Mouse (Mus musculus): ENCODE measurements at regions not wholly inside any gene's neighbourhood (a gene's known extent, or its start where the extent isn't known, plus 50 kb on each side); places are given as distances from the start of the nearest gene placed in this dataset.

DNA sequence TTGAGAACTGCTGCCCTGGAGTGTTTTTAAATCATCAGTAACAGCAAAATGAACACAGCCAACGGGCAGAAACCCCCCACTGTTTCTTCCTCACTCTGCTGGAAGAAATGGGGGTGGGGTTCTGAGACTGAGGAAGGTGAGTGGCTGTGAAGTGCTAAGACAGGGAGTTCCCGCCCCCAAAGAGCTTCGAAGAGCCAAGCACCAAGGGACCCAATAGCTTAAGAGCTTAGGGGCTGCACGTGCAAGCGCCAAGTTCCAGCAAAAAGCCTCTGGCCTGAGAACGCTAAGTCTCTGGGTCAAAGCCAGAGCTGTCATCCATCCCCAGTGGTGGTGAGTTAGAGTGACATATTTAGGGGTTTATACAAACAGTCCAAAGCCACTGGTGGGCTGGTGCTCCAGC, 55.1 kb upstream of the Pcbd1 start:
- Histone ChIP-seq H3K4me1 (no peaks in the 10 kb centered on the region), H3K9me3 (replicated peaks) (no peaks in the 10 kb centered on the region), H3K4me3 (no peak overlapping the region), H3K27me3 (no peaks in the 10 kb centered on the region), H3K9ac (no peak overlapping the region), H3K4me2 (no peak overlapping the region), H3K27ac (no peak overlapping the region), H3K36me3 (ENCODE audit: poor library complexity, severe bottlenecking) (no peaks in the 10 kb centered on the region)
- ATAC-seq = no peak
- WGBS = 51% methylated on average over 6 of the region's 6 CpGs

- no peaks in the 10 kb centered on the region for H3K36me3 ChIP-seq (ENCODE audit: poor library complexity, severe bottlenecking)
- no peak for ATAC-seq
- H3K4me3 ChIP-seq = no peak overlapping the region
- H3K27me3 ChIP-seq = no peaks in the 10 kb centered on the region
- H3K9me3 ChIP-seq (replicated peaks) = no peaks in the 10 kb centered on the region
- WGBS = 71% methylated on average over 5 of the region's 5 CpGs
- H3K27ac ChIP-seq = no peak overlapping the region
- no peak overlapping the region for H3K9ac ChIP-seq
- peaks cover 10% of the 10 kb centered on the region; the same call in 1 of the 2 replicates for H3K4me1 ChIP-seq
- no peak overlapping the region for H3K4me2 ChIP-seq
These were observed 60.5 kb upstream of the Pcbd1 start for GRCm38 (mm10) chr10:61028598-61028997.

- ATAC-seq = peak; percentile 36; the same call in 1 of the 2 replicates
- H3K9me3 ChIP-seq (replicated peaks) = no peaks in the 10 kb centered on the region
- H3K4me3 ChIP-seq = no peak overlapping the region
- 71% methylated on average over 6 of the region's 6 CpGs for WGBS
- no peak overlapping the region for H3K9ac ChIP-seq
- no peak overlapping the region for H3K27ac ChIP-seq
- H3K4me2 ChIP-seq = no peak overlapping the region
- H3K36me3 ChIP-seq (ENCODE audit: poor library complexity, severe bottlenecking) = no peaks in the 10 kb centered on the region
- H3K4me1 ChIP-seq = peaks cover 10% of the 10 kb centered on the region; the same call in 1 of the 2 replicates
- H3K27me3 ChIP-seq = no peaks in the 10 kb centered on the region
These were observed 61.9 kb upstream of the Pcbd1 start for GRCm38 (mm10) chr10:61027215-61027614.

DNA sequence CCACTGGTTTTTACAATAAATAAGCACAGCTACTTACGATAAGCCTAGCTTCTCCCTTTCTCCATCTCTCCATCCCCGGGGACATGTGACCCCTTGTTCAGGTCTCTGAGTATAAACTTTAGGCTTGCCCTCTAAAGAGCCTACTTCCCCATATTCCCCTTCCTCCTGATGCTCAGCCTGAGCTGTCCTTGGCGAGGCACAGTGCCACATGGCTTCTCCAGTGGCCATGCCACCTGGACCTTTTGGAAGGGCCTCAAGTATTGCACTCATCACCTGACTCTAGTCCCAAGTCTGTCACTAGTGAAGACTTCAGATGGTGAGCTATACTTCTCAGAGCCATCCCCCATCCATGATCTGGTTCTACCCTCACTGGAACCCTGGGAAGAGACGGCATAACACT, 64.1 kb upstream of the Pcbd1 start:
- Histone ChIP-seq H3K27me3 (no peaks in the 10 kb centered on the region), H3K27ac (no peak overlapping the region), H3K4me3 (no peak overlapping the region), H3K4me2 (no peak overlapping the region), H3K4me1 (peaks cover 10% of the 10 kb centered on the region; the same call in 1 of the 2 replicates), H3K9ac (no peak overlapping the region), H3K36me3 (ENCODE audit: poor library complexity, severe bottlenecking) (no peaks in the 10 kb centered on the region), H3K9me3 (replicated peaks) (no peaks in the 10 kb centered on the region)
- ATAC-seq = no peak
- 87% methylated on average over 4 of the region's 4 CpGs for WGBS

DNA sequence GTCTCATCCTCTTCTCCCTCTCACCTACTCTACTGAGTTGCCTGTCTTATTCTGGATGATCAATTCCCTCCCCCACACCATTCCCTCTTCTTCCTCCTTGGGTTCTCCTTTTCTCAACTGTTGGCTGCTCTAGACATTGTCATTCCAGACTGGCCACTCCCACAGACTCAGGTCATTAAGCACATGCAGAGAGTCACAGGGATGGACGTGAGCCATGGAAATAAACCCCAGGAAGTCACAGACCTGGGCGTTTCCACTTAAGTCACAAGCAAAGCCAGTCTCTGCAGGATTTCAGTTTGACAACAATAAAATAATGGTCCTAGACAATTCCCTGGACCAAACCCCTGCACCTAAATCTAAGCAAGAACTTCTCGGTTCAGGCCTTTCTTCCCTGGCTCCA, 65.0 kb upstream of the Pcbd1 start:
- no peaks in the 10 kb centered on the region for H3K27me3 ChIP-seq
- ATAC-seq = no peak
- no peaks in the 10 kb centered on the region for H3K9me3 ChIP-seq (replicated peaks)
- no peak overlapping the region for H3K9ac ChIP-seq
- H3K36me3 ChIP-seq (ENCODE audit: poor library complexity, severe bottlenecking) = no peaks in the 10 kb centered on the region
- H3K4me3 ChIP-seq = no peak overlapping the region
- peaks cover 10% of the 10 kb centered on the region; the same call in 1 of the 2 replicates for H3K4me1 ChIP-seq
- H3K27ac ChIP-seq = no peak overlapping the region
- H3K4me2 ChIP-seq = no peak overlapping the region
- WGBS = 28% methylated on average over 3 of the region's 3 CpGs

DNA sequence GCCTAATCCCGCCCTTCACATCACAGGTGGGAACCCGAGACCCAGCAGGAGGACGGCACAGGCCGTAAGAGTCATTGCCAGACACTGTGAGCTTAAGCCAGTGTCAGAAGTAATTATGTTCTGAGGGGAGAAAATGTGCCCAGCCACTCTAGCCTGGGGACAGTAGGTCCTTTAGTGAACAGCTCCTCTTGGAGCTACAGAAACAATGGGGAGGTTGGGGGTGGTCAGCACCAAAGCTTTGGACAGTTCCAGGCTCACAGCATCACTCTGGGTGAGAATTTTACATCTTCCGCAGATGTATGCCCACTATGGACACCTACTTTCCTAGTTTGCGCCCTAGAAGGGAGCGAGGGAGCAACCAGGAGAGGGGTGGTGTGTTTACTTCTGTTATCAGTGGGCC, 65.7 kb upstream of the Pcbd1 start:
- no peak for ATAC-seq
- Histone ChIP-seq H3K4me3 (no peak overlapping the region), H3K27ac (no peak overlapping the region), H3K27me3 (no peaks in the 10 kb centered on the region), H3K9ac (no peak overlapping the region), H3K36me3 (ENCODE audit: poor library complexity, severe bottlenecking) (no peaks in the 10 kb centered on the region), H3K4me1 (peaks cover 7% of the 10 kb centered on the region; the same call in 1 of the 2 replicates), H3K9me3 (replicated peaks) (no peaks in the 10 kb centered on the region), H3K4me2 (no peak overlapping the region)
- 51% methylated on average over 7 of the region's 7 CpGs for WGBS

DNA sequence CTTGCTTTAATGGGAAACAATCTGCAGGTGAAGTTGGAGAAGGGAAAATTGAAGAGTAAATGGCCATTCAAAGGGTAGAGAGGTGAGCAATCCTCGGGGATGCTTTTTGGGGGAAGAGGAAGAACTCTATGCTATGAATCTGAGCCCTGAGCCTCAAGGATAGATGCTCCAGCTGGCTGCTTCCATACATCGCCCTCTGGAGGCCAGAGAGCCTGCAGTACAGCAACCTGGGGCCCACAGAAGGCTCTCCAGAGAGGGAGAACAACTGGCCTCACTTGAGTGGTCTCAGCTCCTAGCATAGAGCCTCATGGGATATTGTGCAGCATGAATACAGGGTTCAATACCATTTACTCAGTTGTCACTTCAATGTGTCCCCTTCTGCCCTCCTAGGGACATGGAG, 69.6 kb upstream of the Pcbd1 start:
- WGBS = 25% methylated on average over 2 of the region's 2 CpGs
- Histone ChIP-seq H3K27ac (no peak overlapping the region), H3K9ac (no peak overlapping the region), H3K36me3 (ENCODE audit: poor library complexity, severe bottlenecking) (no peaks in the 10 kb centered on the region), H3K4me1 (no peaks in the 10 kb centered on the region), H3K9me3 (replicated peaks) (no peaks in the 10 kb centered on the region), H3K4me2 (no peak overlapping the region), H3K27me3 (no peaks in the 10 kb centered on the region), H3K4me3 (no peak overlapping the region)
- ATAC-seq = no peak

DNA sequence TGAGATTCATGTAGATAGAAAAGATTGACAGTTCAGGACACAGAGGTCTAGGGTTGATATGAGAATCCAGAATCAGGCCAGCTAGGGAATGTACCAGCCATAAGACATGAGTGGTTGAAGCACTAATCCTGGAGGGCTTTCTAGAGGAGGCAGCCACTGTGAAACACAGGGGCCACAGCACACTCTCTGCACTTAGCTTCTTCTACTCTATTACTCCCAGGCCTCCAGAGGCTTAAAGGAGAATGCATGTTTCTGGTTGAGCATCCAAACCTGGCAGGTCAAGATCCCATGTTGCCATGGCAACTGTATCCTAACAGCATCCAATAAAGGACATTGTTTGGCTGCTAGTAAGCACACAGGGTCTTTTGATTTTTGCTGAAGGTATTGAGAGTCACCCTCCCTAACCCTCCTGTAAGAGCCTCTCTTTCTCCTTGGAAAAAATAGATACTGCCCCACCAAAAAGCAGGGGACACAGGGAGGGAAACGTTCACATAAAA, 76.9 kb upstream of the Pcbd1 start:
- ATAC-seq = no peak
- Histone ChIP-seq H3K27me3 (no peaks in the 10 kb centered on the region), H3K27ac (no peak overlapping the region), H3K9ac (no peak overlapping the region), H3K9me3 (replicated peaks) (no peaks in the 10 kb centered on the region), H3K4me1 (peaks cover 8% of the 10 kb centered on the region; the same call in 1 of the 2 replicates), H3K36me3 (ENCODE audit: poor library complexity, severe bottlenecking) (no peaks in the 10 kb centered on the region), H3K4me2 (no peak overlapping the region), H3K4me3 (no peak overlapping the region)
- WGBS = 29% methylated on average over 1 of the region's 1 CpGs

GRCm38 (mm10) chr10:61010697-61011096, 78.4 kb upstream of the Pcbd1 start:
- peaks cover 8% of the 10 kb centered on the region; the same call in 1 of the 2 replicates for H3K4me1 ChIP-seq
- no peak overlapping the region for H3K9ac ChIP-seq
- no peak overlapping the region for H3K27ac ChIP-seq
- no peaks in the 10 kb centered on the region for H3K9me3 ChIP-seq (replicated peaks)
- H3K4me2 ChIP-seq = no peak overlapping the region
- no peaks in the 10 kb centered on the region for H3K27me3 ChIP-seq
- no peaks in the 10 kb centered on the region for H3K36me3 ChIP-seq (ENCODE audit: poor library complexity, severe bottlenecking)
- no peak overlapping the region for H3K4me3 ChIP-seq
- no peak for ATAC-seq
- WGBS = 87% methylated on average over 4 of the region's 4 CpGs

DNA sequence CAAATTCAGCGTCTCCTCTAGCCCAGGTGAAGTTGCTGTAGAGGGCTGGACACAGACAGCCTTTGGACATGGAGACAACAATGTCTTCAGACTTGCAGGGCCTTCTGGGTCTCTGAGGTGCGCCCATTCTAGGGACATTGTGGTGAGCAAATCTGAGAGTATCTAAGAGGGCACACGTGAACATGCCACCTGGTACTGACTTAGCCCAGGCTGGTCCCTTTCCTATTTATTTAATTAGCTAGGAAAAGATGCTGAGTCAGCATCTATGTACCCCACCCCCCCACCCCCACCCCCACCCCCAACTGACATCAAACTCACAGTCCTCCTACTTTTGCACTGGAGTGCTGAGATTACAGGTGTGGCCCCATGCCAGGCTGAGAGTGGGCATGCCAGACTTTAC, 81.7 kb upstream of the Pcbd1 start:
- Histone ChIP-seq H3K9ac (no peak overlapping the region), H3K4me2 (no peak overlapping the region), H3K27ac (no peak overlapping the region), H3K36me3 (ENCODE audit: poor library complexity, severe bottlenecking) (no peaks in the 10 kb centered on the region), H3K4me3 (no peak overlapping the region), H3K4me1 (peaks cover 3% of the 10 kb centered on the region; the same call in 1 of the 2 replicates), H3K9me3 (replicated peaks) (no peaks in the 10 kb centered on the region), H3K27me3 (no peaks in the 10 kb centered on the region)
- no peak for ATAC-seq
- WGBS = 87% methylated on average over 3 of the region's 3 CpGs

DNA sequence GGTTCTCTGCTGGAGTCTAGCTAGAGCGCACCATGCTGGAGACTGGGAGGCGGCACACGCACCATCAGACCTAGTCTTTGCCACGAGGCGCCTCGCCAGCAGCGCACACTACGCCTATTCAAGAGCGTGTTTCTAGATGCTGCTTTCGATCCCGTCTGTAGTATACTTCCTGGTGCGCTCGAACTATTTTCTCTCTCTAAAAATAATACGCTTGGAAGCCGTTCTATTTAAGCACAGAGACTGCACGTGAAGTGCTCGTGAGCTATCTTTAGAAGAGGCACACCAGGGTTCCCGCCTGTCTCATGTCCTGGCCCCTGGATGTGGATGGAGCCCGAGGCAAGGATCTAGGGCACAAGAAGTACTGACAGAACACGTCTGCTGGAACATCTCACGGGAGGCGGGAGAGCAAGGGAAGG, 87.4 kb upstream of the Pcbd1 start:
- H3K27me3 ChIP-seq = no peaks in the 10 kb centered on the region
- H3K4me3 ChIP-seq = no peak overlapping the region

GRCm38 (mm10) chr10:60997393-60997792, 91.7 kb upstream of the Pcbd1 start:
- no peak overlapping the region for H3K9ac ChIP-seq

More for the DNA sequence above, 87.4 kb upstream of the Pcbd1 start:
- ATAC-seq = no peak
- Histone ChIP-seq H3K27ac (no peak overlapping the region), H3K4me2 (no peak overlapping the region), H3K36me3 (ENCODE audit: poor library complexity, severe bottlenecking) (no peaks in the 10 kb centered on the region), H3K9ac (no peak overlapping the region), H3K9me3 (replicated peaks) (no peaks in the 10 kb centered on the region), H3K4me1 (no peaks in the 10 kb centered on the region)
- 90% methylated on average over 22 of the region's 22 CpGs for WGBS

DNA sequence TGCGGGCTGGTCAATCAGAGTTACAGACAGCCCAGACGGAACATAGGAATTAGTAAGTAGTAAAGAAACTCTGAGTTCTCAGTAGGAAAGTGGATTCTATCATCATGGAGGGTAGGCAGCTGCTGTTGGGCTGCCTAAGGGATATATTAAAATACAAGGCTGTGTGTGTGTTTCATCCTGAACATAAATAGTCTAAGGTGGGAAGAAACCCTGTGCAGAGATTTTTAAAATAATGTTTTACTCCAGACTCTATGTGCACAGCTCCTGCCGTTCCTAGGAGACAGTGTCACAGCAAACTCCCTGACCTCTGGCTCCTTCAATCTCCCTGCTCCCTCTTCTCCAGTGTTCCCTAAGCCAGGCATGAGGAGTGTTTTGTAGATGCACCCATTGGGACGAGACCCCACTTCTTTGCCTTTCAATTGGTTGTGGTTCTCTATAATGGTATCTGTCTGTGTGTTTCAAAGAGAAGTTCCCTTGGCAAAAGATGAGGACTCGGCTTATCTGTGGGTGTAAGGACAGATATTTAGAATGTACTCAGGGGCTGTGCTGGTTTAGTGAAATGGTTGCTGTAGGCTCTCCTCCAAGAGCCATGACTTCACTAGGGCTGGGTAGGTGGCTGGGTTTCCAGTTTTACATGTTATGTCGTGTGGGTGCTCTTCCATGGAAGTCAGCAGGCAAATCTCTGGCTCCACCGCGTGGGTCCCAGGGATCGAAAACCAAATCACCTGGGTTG, 93.1 kb upstream of the Pcbd1 start:
- Histone ChIP-seq H3K4me1 (no peaks in the 10 kb centered on the region), H3K4me2 (no peak overlapping the region), H3K36me3 (ENCODE audit: poor library complexity, severe bottlenecking) (no peaks in the 10 kb centered on the region), H3K9ac (no peak overlapping the region), H3K27me3 (no peaks in the 10 kb centered on the region), H3K9me3 (replicated peaks) (no peaks in the 10 kb centered on the region), H3K4me3 (no peak overlapping the region), H3K27ac (no peak overlapping the region)
- 88% methylated on average over 9 of the region's 9 CpGs for WGBS
- ATAC-seq = no peak

More at GRCm38 (mm10) chr10:60997393-60997792, 91.7 kb upstream of the Pcbd1 start:
- Histone ChIP-seq H3K27me3 (no peaks in the 10 kb centered on the region), H3K36me3 (ENCODE audit: poor library complexity, severe bottlenecking) (no peaks in the 10 kb centered on the region), H3K27ac (no peak overlapping the region), H3K9me3 (replicated peaks) (no peaks in the 10 kb centered on the region), H3K4me1 (no peaks in the 10 kb centered on the region), H3K4me2 (no peak overlapping the region), H3K4me3 (no peak overlapping the region)
- 72% methylated on average over 9 of the region's 9 CpGs for WGBS
- no peak for ATAC-seq
